Mouse (Mus musculus) olfactory bulb, adult 2 months (tissue): ENCODE measurements around the gene Comtd1. TPM values are rescaled to one million over a fixed set of nuclear protein-coding genes. Genes with fewer than 3 reads are reported as not detected.

Experiments
- H3K27ac ChIP-seq: fragments of 200-500 bp; 2 replicates; pipeline ENCODE4 v1.5.1; 2012; ENCODE audit warnings: low read depth, low read length; ENCODE audit not compliant: insufficient read depth
- H3K4me1 ChIP-seq: fragments of 200-500 bp; 2 replicates; pipeline ENCODE4 v1.6.1; 2012; ENCODE audit warnings: low read length; ENCODE audit not compliant: control insufficient read depth, insufficient read depth
- H3K4me3 ChIP-seq: fragments of 200-500 bp; 2 replicates; pipeline ENCODE4 v1.5.1; 2012; ENCODE audit warnings: mild to moderate bottlenecking, low read depth, low read length, moderate library complexity; ENCODE audit not compliant: insufficient read depth
- CTCF ChIP-seq: fragments of 200-500 bp; IDR thresholded peaks from 2 replicates; pipeline ENCODE4 v1.5.1; 2012; ENCODE audit warnings: low read depth, mild to moderate bottlenecking, low read length, moderate library complexity; ENCODE audit not compliant: insufficient read depth
- POLR2A ChIP-seq: fragments of 200-500 bp; IDR thresholded peaks from 2 replicates; pipeline ENCODE4 v1.6.1; 2012; ENCODE audit warnings: mild to moderate bottlenecking, low read depth, low read length, moderate library complexity; ENCODE audit not compliant: insufficient read depth
- WGBS: fragments of 180-500 bp; shearing (Covaris S2); methylation state at CpG from one replicate; pipeline ENCODE4 v1.1.7; 2018; 5-methylcytosine and 5-hydroxymethylcytosine counted together
- polyA plus RNA-seq: library from polyadenylated mRNA; stranded (reverse); fragments of >200 nt; gene quantifications from 2 replicates; pipeline ENCODE4 v1.2.4, GENCODE M21; 2012; ENCODE audit warnings: low replicate concordance; ENCODE audit not compliant: missing spikeins, insufficient read depth, insufficient read length

The Comtd1 gene
- polyA plus RNA-seq, 1 experiment = not detected

GRCm38 (mm10) chr14:21811301-21811700, 37.5 kb downstream of the Comtd1 start:
- Histone ChIP-seq H3K27ac (no peak overlapping the region), H3K4me3 (no peak overlapping the region), H3K4me1 (no peaks in the 10 kb centered on the region)
- TF ChIP-seq CTCF (no peak), POLR2A (no peak)
- 92% methylated on average over 4 of the region's 4 CpGs for WGBS

GRCm38 (mm10) chr14:21809418-21809817, 39.4 kb downstream of the Comtd1 start:
- Histone ChIP-seq H3K4me3 (no peak overlapping the region), H3K4me1 (no peaks in the 10 kb centered on the region), H3K27ac (no peak overlapping the region)
- TF ChIP-seq CTCF (no peak), POLR2A (no peak)
- WGBS = 100% methylated on average over 2 of the region's 2 CpGs

DNA sequence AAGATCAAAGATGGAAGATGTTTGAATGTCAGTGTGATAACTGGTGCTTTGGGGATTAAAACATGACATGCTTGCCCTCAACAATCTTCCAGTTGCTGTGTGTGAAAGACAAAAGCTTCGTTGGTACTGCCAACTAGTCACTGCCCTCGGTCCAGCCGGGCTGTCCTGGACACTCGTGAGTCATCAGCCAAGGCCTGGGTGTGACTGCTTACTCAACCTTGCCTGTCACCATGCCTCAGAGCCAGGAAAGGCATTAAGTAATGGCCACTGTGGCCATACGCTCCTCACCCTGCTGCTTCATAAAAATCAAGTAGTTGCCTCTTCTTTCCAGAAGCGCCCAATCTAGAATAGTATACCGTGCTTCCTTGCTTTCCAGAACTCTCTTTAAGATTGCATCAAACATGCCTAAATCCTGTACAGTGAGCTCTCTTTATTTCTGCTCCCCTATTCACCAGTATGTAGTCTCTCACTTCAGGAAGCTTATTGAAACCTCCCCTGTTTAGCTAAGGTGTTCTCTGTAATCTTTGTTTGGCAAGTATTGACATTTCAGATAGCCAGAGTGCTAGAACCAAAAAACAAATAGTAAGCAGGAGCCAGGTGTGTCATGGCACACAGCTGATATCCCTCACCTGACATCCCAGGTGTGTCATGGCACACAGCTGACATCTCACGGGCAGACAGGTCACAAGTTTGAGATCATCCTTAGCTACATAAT, 40.4 kb downstream of the Comtd1 start:
- H3K27ac ChIP-seq = no peak overlapping the region
- no peak for TF ChIP-seq POLR2A
- no peak for TF ChIP-seq CTCF
- H3K4me3 ChIP-seq = no peak overlapping the region
- 85% methylated on average over 8 of the region's 8 CpGs for WGBS
- no peaks in the 10 kb centered on the region for H3K4me1 ChIP-seq

- Histone ChIP-seq H3K27ac (no peak overlapping the region), H3K4me1 (no peaks in the 10 kb centered on the region), H3K4me3 (no peak overlapping the region)
- 91% methylated on average over 3 of the region's 3 CpGs for WGBS
- TF ChIP-seq POLR2A = no peak
- TF ChIP-seq CTCF = no peak
Observed at GRCm38 (mm10) chr14:21806631-21807160, 42.1 kb downstream of the Comtd1 start.

DNA sequence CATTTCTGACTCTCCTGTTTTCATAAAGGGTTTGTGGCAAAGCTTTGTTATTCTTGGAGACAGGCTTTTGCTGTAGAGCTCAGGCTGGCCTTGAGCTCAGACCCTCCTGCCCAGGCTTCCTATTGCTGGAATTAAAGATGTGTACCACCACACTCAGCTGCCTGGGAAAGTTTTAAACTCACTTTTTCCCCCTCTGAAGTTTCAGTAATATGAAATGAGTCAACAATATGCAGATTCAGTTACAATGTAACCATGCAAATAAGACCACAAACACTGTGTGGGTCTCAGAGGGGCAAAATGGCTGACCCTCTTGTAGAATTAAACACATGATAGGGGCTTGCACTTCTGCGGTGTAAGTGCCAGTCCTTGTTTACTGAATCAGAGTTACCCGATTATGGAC, 42.6 kb downstream of the Comtd1 start:
- WGBS = 88% methylated on average over 2 of the region's 2 CpGs
- Histone ChIP-seq H3K4me3 (no peak overlapping the region), H3K27ac (no peak overlapping the region), H3K4me1 (no peaks in the 10 kb centered on the region)
- TF ChIP-seq POLR2A = no peak
- no peak for TF ChIP-seq CTCF

- 85% methylated on average over 6 of the region's 6 CpGs for WGBS
- no peak for TF ChIP-seq POLR2A
- no peak for TF ChIP-seq CTCF
- H3K27ac ChIP-seq = no peak overlapping the region
Observed at GRCm38 (mm10) chr14:21802543-21803206, 46.1 kb downstream of the Comtd1 start.

DNA sequence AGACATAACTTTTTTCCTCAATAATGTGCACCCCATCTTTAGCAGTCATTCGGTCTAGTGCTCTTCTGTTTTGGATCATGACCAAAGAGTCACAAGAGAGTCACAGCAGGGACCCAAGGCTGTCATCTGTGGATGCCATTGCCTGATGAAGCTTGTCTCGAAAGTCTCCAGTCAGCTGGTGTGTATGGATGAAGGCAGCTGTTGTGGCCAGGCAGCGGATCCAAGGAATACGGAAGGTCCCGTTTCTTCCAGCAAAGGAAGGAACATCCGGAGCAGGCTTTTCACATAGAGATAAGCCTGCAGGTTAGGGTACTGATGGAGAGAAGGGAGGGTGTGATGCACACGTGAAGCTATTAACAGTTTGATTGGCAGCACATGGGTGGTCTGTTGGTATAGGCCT, 47.2 kb downstream of the Comtd1 start:
- WGBS = 69% methylated on average over 7 of the region's 7 CpGs
- no peaks in the 10 kb centered on the region for H3K4me1 ChIP-seq

More at GRCm38 (mm10) chr14:21802543-21803206, 46.1 kb downstream of the Comtd1 start:
- Histone ChIP-seq H3K4me3 (no peak overlapping the region), H3K4me1 (no peaks in the 10 kb centered on the region)

GRCm38 (mm10) chr14:21800641-21801040, 48.1 kb downstream of the Comtd1 start:
- no peak for TF ChIP-seq CTCF
- TF ChIP-seq POLR2A = no peak
- 64% methylated on average over 4 of the region's 4 CpGs for WGBS
- Histone ChIP-seq H3K27ac (no peak overlapping the region), H3K4me1 (no peaks in the 10 kb centered on the region), H3K4me3 (no peak overlapping the region)

More for the DNA sequence above, 47.2 kb downstream of the Comtd1 start:
- Histone ChIP-seq H3K4me3 (no peak overlapping the region), H3K27ac (no peak overlapping the region)
- TF ChIP-seq CTCF = no peak
- TF ChIP-seq POLR2A = no peak

Other genes starting within 250 kb of the Comtd1 start
- gene Dupd1, start 134.4 kb downstream of the Comtd1 start, polyA plus RNA-seq = not detected in 2 replicates
- gene Samd8, start 98.4 kb downstream of the Comtd1 start, polyA plus RNA-seq = not detected in 2 replicates
- not detected in 2 replicates for gene Dusp13, start 97.8 kb downstream of the Comtd1 start, polyA plus RNA-seq
- not detected in 2 replicates for gene Vdac2, start 23.7 kb downstream of the Comtd1 start, polyA plus RNA-seq
- gene Zfp503, start 140.6 kb upstream of the Comtd1 start, polyA plus RNA-seq = not detected in 2 replicates
- not detected in 2 replicates for gene Lrmda, start 170.7 kb upstream of the Comtd1 start, polyA plus RNA-seq